Mouse (Mus musculus) midbrain, embryonic 13.5 days (tissue): Measurements from ENCODE around the gene Optn. TPM values are rescaled to one million over a fixed set of nuclear protein-coding genes. Genes with fewer than 3 reads are reported as not detected.
"Not testable (repeated sequence)": the region's sequence is repeated elsewhere in the genome, so short reads cannot be mapped to it uniquely, and the experiment has no call there.

Experiments used
- ATAC-seq: fragments of 200-750 bp; cut with Nextera tagmentation; 2 replicates; pipeline ENCODE4 v1.8.0; 2017; ENCODE audit warnings: mild to moderate bottlenecking, moderate TSS enrichment, moderate library complexity
- H3K27ac ChIP-seq: fragments of 300-500 bp; sonication (generic); 2 replicates; pipeline ENCODE4 v1.5.1; 2015; ENCODE audit warnings: inconsistent platforms, mild to moderate bottlenecking, moderate library complexity
- H3K27me3 ChIP-seq: fragments of 300-500 bp; sonication (generic); 2 replicates; pipeline ENCODE4 v1.6.1; 2015; ENCODE audit warnings: mild to moderate bottlenecking, inconsistent platforms
- H3K36me3 ChIP-seq: fragments of 300-500 bp; sonication (generic); 2 replicates; pipeline ENCODE4 v1.6.1; 2015; ENCODE audit warnings: mild to moderate bottlenecking, inconsistent platforms
- H3K4me1 ChIP-seq: fragments of 300-500 bp; sonication (generic); replicated peaks from 2 replicates; pipeline ENCODE4 v1.6.1; 2015; ENCODE audit warnings: inconsistent platforms
- H3K4me2 ChIP-seq: fragments of 300-500 bp; sonication (generic); replicated peaks from 2 replicates; pipeline ENCODE4 v1.6.1; 2015; ENCODE audit warnings: moderate library complexity, mild to moderate bottlenecking, inconsistent platforms
- H3K4me3 ChIP-seq: fragments of 300-500 bp; sonication (generic); replicated peaks from 2 replicates; pipeline ENCODE4 v1.5.1; 2015; ENCODE audit warnings: mild to moderate bottlenecking, inconsistent platforms
- H3K9ac ChIP-seq: fragments of 300-500 bp; sonication (generic); replicated peaks from 2 replicates; pipeline ENCODE4 v1.6.1; 2015; ENCODE audit warnings: mild to moderate bottlenecking, inconsistent platforms
- H3K9me3 ChIP-seq: fragments of 300-500 bp; sonication (generic); 2 replicates; pipeline ENCODE4 v1.6.1; 2016; ENCODE audit warnings: mild to moderate bottlenecking, inconsistent platforms
- WGBS: fragments of 180-500 bp; shearing (Covaris S2); methylation state at CpG from one replicate; pipeline ENCODE4 v1.1.7; 2015; 5-methylcytosine and 5-hydroxymethylcytosine counted together
- polyA plus RNA-seq: library from polyadenylated mRNA; unstranded; fragments of >200 nt; fragmentation: Nextera tagmentation; extraction: Ambion mirVana; gene quantifications from 2 replicates; pipeline ENCODE4 v1.2.1, GENCODE M21; 2015

The Optn gene
- polyA plus RNA-seq, 1 experiment from 2014 or later, result 5.8 TPM

DNA sequence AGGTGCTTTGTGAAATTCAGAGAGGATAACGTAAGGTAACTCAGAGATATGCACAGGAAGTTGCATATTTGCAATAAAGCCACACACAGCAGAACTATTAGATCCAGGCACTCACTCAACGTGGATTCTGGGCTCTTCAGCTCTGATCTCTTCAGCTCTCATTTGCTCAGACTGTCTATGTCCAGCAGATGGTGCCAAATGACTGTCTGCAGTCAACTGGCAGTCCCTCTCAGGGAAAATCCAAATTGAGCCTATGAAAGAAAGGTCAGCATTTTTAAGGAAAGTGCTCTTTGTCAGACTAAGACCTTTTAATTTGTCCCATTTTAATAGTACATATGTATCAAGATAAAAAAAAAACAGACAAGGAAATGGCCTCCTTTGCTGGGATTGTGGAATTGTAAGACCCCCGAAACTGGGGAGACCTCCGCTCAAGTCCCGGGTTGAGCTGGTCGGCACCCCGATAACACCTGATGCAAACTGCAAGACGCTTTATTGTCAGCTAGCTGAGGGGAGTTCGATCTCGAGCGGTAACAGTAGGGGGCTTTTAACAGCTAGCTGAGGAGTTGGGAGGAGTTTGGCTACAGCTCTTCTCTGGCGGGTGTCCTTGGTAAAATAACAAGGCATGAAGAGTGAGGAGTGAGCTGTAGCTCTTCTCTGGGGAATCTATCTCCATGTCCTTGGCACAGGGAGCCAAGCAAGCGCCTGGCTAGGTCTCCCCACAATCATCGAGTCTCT is 16.4 kb upstream of the Optn start:
- Histone ChIP-seq H3K9me3 (no peaks in the 10 kb centered on the region), H3K4me1 (peaks cover 7% of the 10 kb centered on the region; the same call in 1 of the 2 replicates), H3K27me3 (no peaks in the 10 kb centered on the region), H3K4me3 (peak overlapping the region; percentile 32), H3K9ac (no peak overlapping the region; the same call in 1 of the 2 replicates), H3K27ac (no peak overlapping the region), H3K36me3 (no peaks in the 10 kb centered on the region), H3K4me2 (peak overlapping the region; percentile 55)
- ATAC-seq, result peak; percentile 72
- WGBS, result 6% methylated on average over 14 of the region's 14 CpGs

GRCm38 (mm10) chr2:5077937-5078336 is 14.1 kb upstream of the Optn start:
- WGBS, result 67% methylated on average over 2 of the region's 2 CpGs
- Histone ChIP-seq H3K4me1 (peaks cover 4% of the 10 kb centered on the region; the same call in 1 of the 2 replicates), H3K27me3 (no peaks in the 10 kb centered on the region), H3K9me3 (no peaks in the 10 kb centered on the region), H3K36me3 (no peaks in the 10 kb centered on the region), H3K27ac (no peak overlapping the region), H3K4me2 (no peak overlapping the region), H3K4me3 (no peak overlapping the region), H3K9ac (no peak overlapping the region)
- ATAC-seq, result no peak

- Histone ChIP-seq H3K4me3 (no peak overlapping the region), H3K9ac (no peak overlapping the region), H3K27ac (no peak overlapping the region), H3K36me3 (no peaks in the 10 kb centered on the region), H3K4me1 (peaks cover 4% of the 10 kb centered on the region; the same call in 1 of the 2 replicates), H3K9me3 (no peaks in the 10 kb centered on the region), H3K4me2 (no peak overlapping the region), H3K27me3 (no peaks in the 10 kb centered on the region)
- 93% methylated on average over 2 of the region's 2 CpGs for WGBS
- ATAC-seq, result no peak
These were observed 13.6 kb upstream of the Optn start for GRCm38 (mm10) chr2:5077490-5077889.

DNA sequence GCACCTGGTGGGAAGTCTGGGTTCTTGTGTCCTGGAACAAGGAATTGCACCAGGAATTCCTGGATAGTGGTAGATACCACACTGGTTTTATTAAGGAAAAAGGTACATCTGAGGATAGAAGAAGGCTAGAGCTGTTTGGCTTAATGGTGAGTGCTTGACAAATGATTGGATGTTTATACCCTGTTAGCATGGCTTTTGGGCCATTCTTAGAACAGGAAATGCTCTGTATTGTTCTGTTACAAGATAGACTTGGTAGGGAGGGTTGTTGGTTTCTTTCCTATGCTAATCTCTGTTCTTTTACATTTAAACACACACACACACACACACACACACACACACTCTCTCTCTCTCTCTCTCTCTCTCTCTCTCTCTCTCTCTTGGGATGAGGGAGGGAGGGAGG is 12.0 kb upstream of the Optn start:
- no peak overlapping the region for H3K4me2 ChIP-seq
- H3K27ac ChIP-seq, result no peak overlapping the region
- H3K4me3 ChIP-seq, result no peak overlapping the region
- no peaks in the 10 kb centered on the region for H3K36me3 ChIP-seq
- H3K9me3 ChIP-seq, result no peaks in the 10 kb centered on the region
- H3K4me1 ChIP-seq, result peaks cover 4% of the 10 kb centered on the region; the same call in 1 of the 2 replicates
- no peak for ATAC-seq
- no peaks in the 10 kb centered on the region for H3K27me3 ChIP-seq
- no peak overlapping the region for H3K9ac ChIP-seq

- 67% methylated on average over 2 of the region's 2 CpGs for WGBS
- H3K9ac ChIP-seq, result no peak overlapping the region
These were observed 11.6 kb upstream of the Optn start for GRCm38 (mm10) chr2:5075432-5075831.

GRCm38 (mm10) chr2:5073785-5074184 is 9.9 kb upstream of the Optn start:
- no peak for ATAC-seq

More at GRCm38 (mm10) chr2:5075432-5075831, 11.6 kb upstream of the Optn start:
- Histone ChIP-seq H3K9me3 (no peaks in the 10 kb centered on the region), H3K36me3 (no peaks in the 10 kb centered on the region), H3K4me1 (peaks cover 2% of the 10 kb centered on the region; the same call in 1 of the 2 replicates), H3K27me3 (no peaks in the 10 kb centered on the region), H3K4me2 (no peak overlapping the region), H3K27ac (no peak overlapping the region), H3K4me3 (no peak overlapping the region)
- ATAC-seq, result no peak

GRCm38 (mm10) chr2:5067951-5068350 is 4.1 kb upstream of the Optn start:
- Histone ChIP-seq H3K9me3 (peaks cover 3% of the 10 kb centered on the region; the same call in 1 of the 2 replicates), H3K27ac (no peak overlapping the region), H3K27me3 (peaks cover 5% of the 10 kb centered on the region; the same call in 1 of the 2 replicates), H3K4me3 (no peak overlapping the region), H3K4me2 (no peak overlapping the region), H3K9ac (no peak overlapping the region), H3K4me1 (peaks cover 12% of the 10 kb centered on the region), H3K36me3 (no peaks in the 10 kb centered on the region)
- WGBS, result 85% methylated on average over 4 of the region's 4 CpGs
- no peak for ATAC-seq

More at GRCm38 (mm10) chr2:5073785-5074184, 9.9 kb upstream of the Optn start:
- Histone ChIP-seq H3K4me3 (no peak overlapping the region), H3K27ac (no peak overlapping the region), H3K36me3 (no peaks in the 10 kb centered on the region), H3K9ac (no peak overlapping the region), H3K9me3 (0 out of 2 replicates have a peak, but pooled peaks cover 3% of the 10 kb centered on the region), H3K27me3 (no peaks in the 10 kb centered on the region), H3K4me1 (no peaks in the 10 kb centered on the region), H3K4me2 (no peak overlapping the region)
- 88% methylated on average over 3 of the region's 3 CpGs for WGBS

DNA sequence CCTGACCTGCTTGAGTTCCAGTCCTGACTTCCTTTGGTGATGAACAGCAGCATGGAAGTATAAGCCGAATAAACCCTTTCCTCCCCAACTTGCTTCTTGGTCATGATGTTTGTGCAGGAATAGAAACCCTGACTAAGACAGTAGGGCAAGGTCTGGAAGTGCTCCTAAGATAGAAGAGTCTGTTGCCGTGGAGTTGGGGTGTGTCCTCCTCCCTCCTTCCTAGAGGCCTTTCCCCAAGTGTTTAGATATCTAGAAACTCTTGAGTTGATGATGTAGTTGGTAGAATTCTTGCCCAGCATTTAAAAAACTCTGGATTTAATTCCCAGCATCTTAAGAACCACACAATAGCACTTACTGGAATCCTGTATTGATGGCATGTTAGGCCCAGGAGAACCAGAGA is 3.4 kb upstream of the Optn start:
- peaks cover 14% of the 10 kb centered on the region for H3K4me1 ChIP-seq
- H3K36me3 ChIP-seq, ATAC-seq, H3K4me3 ChIP-seq, H3K9ac ChIP-seq, H3K9me3 ChIP-seq, H3K4me2 ChIP-seq, H3K27ac ChIP-seq: not testable (repeated sequence)
- WGBS, result 81% methylated on average over 2 of the region's 2 CpGs
- peaks cover 12% of the 10 kb centered on the region; the same call in 1 of the 2 replicates for H3K27me3 ChIP-seq

- peaks cover 2% of the 10 kb centered on the region; the same call in 1 of the 2 replicates for H3K9me3 ChIP-seq
- peaks cover 21% of the 10 kb centered on the region for H3K27me3 ChIP-seq
- WGBS, result 30% methylated on average over 4 of the region's 4 CpGs
- no peaks in the 10 kb centered on the region for H3K36me3 ChIP-seq
- peak; percentile 75 for ATAC-seq
- H3K4me1 ChIP-seq, result peaks cover 14% of the 10 kb centered on the region
- no peak overlapping the region for H3K27ac ChIP-seq
- H3K4me2 ChIP-seq, result peak overlapping the region; percentile 80
- H3K4me3 ChIP-seq, result peak overlapping the region; percentile 56
- H3K9ac ChIP-seq, result peak overlapping the region; percentile 67; the same call in 1 of the 2 replicates
These were observed 396 bp upstream of the Optn start for GRCm38 (mm10) chr2:5064247-5064646.

GRCm38 (mm10) chr2:5062496-5063298 is 1.2 kb downstream of the Optn start:
- H3K27me3 ChIP-seq, result peaks cover 21% of the 10 kb centered on the region
- no peak for ATAC-seq
- peak overlapping the region; percentile 80 for H3K4me2 ChIP-seq
- no peak overlapping the region for H3K27ac ChIP-seq
- peak overlapping the region; percentile 56 for H3K4me3 ChIP-seq
- peaks cover 14% of the 10 kb centered on the region for H3K4me1 ChIP-seq
- H3K36me3 ChIP-seq, result no peaks in the 10 kb centered on the region
- no peak overlapping the region for H3K9ac ChIP-seq
- WGBS, result 52% methylated on average over 16 of the region's 16 CpGs
- H3K9me3 ChIP-seq, result no peaks in the 10 kb centered on the region

DNA sequence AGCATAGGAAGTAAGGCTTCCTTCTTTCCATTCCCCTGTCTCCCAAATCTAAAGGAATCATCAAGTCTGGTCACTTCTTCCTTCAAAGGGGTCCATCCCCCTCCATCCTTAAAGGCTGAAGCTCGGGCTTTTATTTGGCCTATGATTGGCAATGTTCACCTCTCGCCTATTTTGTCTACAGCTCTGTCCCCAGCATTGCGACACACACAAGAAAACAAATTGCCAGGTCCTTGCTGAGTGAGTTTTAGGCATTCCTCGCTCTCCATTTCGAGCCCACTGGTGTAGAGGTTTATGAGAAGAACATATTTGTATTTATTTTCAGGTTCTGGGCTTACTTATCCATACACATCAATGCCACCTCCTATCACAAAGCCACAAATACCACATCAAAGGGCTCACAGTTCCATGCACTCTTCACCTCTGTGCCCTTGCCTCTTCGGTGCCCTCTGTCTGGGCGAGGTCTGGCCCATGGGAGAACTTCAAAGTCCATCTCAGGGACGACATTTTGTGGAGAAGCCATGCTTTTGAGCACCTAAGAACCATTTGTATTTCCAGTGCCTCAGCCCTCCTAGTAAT is 2.6 kb downstream of the Optn start:
- Histone ChIP-seq H3K36me3 (no peaks in the 10 kb centered on the region), H3K4me3 (no peak overlapping the region), H3K4me2 (no peak overlapping the region), H3K27me3 (peaks cover 21% of the 10 kb centered on the region), H3K9ac (no peak overlapping the region), H3K27ac (no peak overlapping the region), H3K9me3 (no peaks in the 10 kb centered on the region), H3K4me1 (peaks cover 14% of the 10 kb centered on the region)
- 82% methylated on average over 8 of the region's 8 CpGs for WGBS
- no peak for ATAC-seq

DNA sequence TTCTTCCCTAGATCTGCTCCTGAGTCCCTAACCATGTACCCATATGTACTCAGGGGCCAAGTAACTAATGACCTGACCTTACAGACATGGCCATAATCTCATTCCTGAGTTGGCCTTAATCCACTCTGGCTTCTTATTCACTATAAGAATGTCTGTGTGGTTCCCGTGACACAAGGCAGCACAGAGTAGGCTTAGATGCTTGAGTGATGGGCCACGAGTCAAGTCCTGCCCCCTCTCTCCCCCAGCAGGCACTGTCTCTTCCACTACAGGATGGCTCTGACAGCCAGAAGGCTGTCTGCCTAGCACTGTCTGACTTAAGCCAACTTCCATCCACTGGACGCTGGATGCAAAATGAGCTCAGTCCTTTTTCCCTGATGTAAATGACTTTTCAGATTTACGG is 3.9 kb downstream of the Optn start:
- H3K27me3 ChIP-seq, result peaks cover 21% of the 10 kb centered on the region
- 66% methylated on average over 4 of the region's 4 CpGs for WGBS
- H3K4me3 ChIP-seq, result no peak overlapping the region
- H3K4me2 ChIP-seq, result no peak overlapping the region
- no peaks in the 10 kb centered on the region for H3K9me3 ChIP-seq
- no peaks in the 10 kb centered on the region for H3K36me3 ChIP-seq
- H3K27ac ChIP-seq, result no peak overlapping the region
- ATAC-seq, result no peak
- peaks cover 14% of the 10 kb centered on the region for H3K4me1 ChIP-seq
- H3K9ac ChIP-seq, result no peak overlapping the region
